Mouse (Mus musculus): ENCODE measurements around the gene Hapln1. TPM values are rescaled to one million over a fixed set of nuclear protein-coding genes. Genes with fewer than 3 reads are reported as not detected.

The Hapln1 gene
- 2.8 and 3.4 TPM in 2 replicates for polyA plus RNA-seq (2015; fragmentation: Nextera tagmentation; extraction: Ambion mirVana)

DNA sequence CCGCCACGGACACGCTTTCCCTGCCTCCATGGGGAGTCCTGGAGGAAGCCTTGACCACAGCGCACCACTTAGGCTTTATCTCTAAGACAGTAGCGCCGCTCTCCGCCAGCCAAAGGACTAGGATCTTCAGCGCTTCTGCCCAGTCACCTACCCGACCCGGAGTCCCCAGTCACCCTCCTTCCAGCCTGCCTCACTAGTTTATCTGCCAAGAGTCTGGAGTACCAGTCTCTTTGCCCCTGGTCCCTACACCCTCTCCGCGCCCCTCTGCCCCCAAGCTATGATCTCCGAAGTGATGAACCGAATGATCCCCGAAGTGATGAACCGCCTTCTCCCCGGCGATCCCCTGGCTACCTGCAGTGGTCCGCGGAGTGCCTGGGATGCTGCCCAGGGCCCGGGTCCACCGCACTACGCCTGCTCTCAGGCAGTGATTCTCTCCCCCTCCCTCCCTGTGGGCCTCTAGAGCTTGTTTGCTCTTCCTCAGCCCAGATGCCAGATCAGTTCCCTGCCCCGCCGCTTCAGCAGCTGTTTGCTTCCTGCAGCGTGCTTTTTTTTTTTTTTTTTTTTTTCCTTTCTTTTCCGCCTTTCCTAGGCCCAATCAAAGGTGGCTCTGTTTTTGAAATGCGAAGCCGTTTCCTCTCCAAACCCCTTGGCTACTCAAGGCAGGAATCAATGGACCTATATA lies at the start of gene Hapln1:
TSS of gene Hapln1 (plus strand) at position 592 of the 682 bp plus-strand sequence.
- under 1% methylated on average over 29 of the region's 29 CpGs for WGBS

DNA sequence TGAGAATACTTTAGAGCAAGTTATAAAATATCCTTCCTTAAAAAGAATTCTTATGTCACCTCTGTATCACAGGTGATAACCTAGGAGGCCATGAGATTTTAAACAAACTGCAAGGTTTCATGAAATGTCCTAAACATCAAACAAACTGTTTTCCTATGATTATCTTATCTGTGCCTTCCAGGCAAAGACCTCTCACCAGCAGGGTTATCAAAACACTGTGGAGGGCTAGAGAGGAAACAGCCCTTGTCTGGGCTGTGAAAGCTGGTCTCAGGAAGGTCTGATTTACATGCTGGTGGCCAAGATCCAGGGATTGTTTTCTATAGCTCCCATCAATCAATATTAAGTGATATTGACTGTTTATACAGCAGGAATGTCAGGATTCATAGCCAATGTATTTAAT lies 46.4 kb upstream of the Hapln1 start:
- ATAC-seq (replicated peaks; ENCODE audit: extremely low read depth, insufficient read depth, low FRiP score) = no peak
- H3K4me1 ChIP-seq (ENCODE audit: control insufficient read depth, insufficient read depth, low read length) = no peaks in the 10 kb centered on the region

More for the DNA sequence above, at the start of gene Hapln1:
- H3K4me3 ChIP-seq (ENCODE audit: low read length) = peak within 1 kb of the TSS; percentile 62
- no peaks in the 10 kb centered on the region for H3K9me3 ChIP-seq (replicated peaks; ENCODE audit: control insufficient read depth, low read length)
- H3K27ac ChIP-seq (ENCODE audit: low read length) = no peak within 1 kb of the TSS
- no peaks in the 10 kb centered on the region for H3K36me3 ChIP-seq (ENCODE audit: control insufficient read depth, insufficient read depth)
- ATAC-seq (replicated peaks; ENCODE audit: extremely low read depth, insufficient read depth, low FRiP score) = peak; percentile 69
- no peaks in the 10 kb centered on the region for H3K27me3 ChIP-seq (ENCODE audit: control insufficient read depth, insufficient read depth, low read length)
- H3K4me2 ChIP-seq (ENCODE audit: low read depth, low read length) = peak within 1 kb of the TSS; percentile 86
- H3K9ac ChIP-seq (ENCODE audit: low read length) = peak within 1 kb of the TSS; percentile 63
- H3K4me1 ChIP-seq (ENCODE audit: control insufficient read depth, insufficient read depth, low read length) = peaks cover 7% of the 10 kb centered on the region

DNA sequence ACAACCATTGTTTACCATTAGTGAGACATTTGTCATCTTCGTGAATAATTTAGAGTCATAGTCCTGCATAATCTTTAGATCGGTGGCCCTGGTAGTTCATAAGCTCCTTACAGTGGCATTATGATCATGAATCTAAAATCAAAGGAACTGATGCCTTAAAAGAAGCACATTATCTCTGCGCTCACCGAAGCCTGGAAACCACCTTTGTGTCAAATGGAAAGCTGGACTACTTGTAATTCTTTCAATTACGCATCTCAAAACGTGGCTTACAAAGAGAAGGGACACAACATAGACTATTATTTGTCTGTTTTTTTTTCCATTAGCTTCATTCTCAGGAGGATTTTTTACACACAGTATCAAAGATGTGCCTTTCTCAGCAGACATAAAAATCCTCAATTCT lies 45.9 kb upstream of the Hapln1 start:
- H3K4me2 ChIP-seq (ENCODE audit: low read depth, low read length) = no peak overlapping the region
- no peak overlapping the region for H3K27ac ChIP-seq (ENCODE audit: low read length)
- H3K9me3 ChIP-seq (replicated peaks; ENCODE audit: control insufficient read depth, low read length) = no peaks in the 10 kb centered on the region
- no peak for ATAC-seq (replicated peaks; ENCODE audit: extremely low read depth, insufficient read depth, low FRiP score)
- H3K36me3 ChIP-seq (ENCODE audit: control insufficient read depth, insufficient read depth) = no peaks in the 10 kb centered on the region
- no peaks in the 10 kb centered on the region for H3K27me3 ChIP-seq (ENCODE audit: control insufficient read depth, insufficient read depth, low read length)
- no peaks in the 10 kb centered on the region for H3K4me1 ChIP-seq (ENCODE audit: control insufficient read depth, insufficient read depth, low read length)
- no peak overlapping the region for H3K9ac ChIP-seq (ENCODE audit: low read length)
- no peak overlapping the region for H3K4me3 ChIP-seq (ENCODE audit: low read length)
- 60% methylated on average over 6 of the region's 6 CpGs for WGBS

More for the DNA sequence above, 46.4 kb upstream of the Hapln1 start:
- H3K36me3 ChIP-seq (ENCODE audit: control insufficient read depth, insufficient read depth) = no peaks in the 10 kb centered on the region
- no peak overlapping the region for H3K27ac ChIP-seq (ENCODE audit: low read length)
- H3K4me2 ChIP-seq (ENCODE audit: low read depth, low read length) = no peak overlapping the region
- H3K9ac ChIP-seq (ENCODE audit: low read length) = no peak overlapping the region
- H3K27me3 ChIP-seq (ENCODE audit: control insufficient read depth, insufficient read depth, low read length) = no peaks in the 10 kb centered on the region
- no peaks in the 10 kb centered on the region for H3K9me3 ChIP-seq (replicated peaks; ENCODE audit: control insufficient read depth, low read length)
- no peak overlapping the region for H3K4me3 ChIP-seq (ENCODE audit: low read length)

- 45% methylated on average over 2 of the region's 2 CpGs for WGBS
- Histone ChIP-seq H3K36me3 (ENCODE audit: control insufficient read depth, insufficient read depth) (no peaks in the 10 kb centered on the region), H3K4me1 (ENCODE audit: control insufficient read depth, insufficient read depth, low read length) (no peaks in the 10 kb centered on the region), H3K27ac (ENCODE audit: low read length) (no peak overlapping the region), H3K27me3 (ENCODE audit: control insufficient read depth, insufficient read depth, low read length) (no peaks in the 10 kb centered on the region), H3K4me3 (ENCODE audit: low read length) (no peak overlapping the region), H3K4me2 (ENCODE audit: low read depth, low read length) (no peak overlapping the region), H3K9me3 (replicated peaks; ENCODE audit: control insufficient read depth, low read length) (no peaks in the 10 kb centered on the region), H3K9ac (ENCODE audit: low read length) (no peak overlapping the region)
- ATAC-seq (replicated peaks; ENCODE audit: extremely low read depth, insufficient read depth, low FRiP score) = no peak; the same call in 1 of the 2 replicates
These were observed 43.0 kb upstream of the Hapln1 start for GRCm38 (mm10) chr13:89496569-89496968.

DNA sequence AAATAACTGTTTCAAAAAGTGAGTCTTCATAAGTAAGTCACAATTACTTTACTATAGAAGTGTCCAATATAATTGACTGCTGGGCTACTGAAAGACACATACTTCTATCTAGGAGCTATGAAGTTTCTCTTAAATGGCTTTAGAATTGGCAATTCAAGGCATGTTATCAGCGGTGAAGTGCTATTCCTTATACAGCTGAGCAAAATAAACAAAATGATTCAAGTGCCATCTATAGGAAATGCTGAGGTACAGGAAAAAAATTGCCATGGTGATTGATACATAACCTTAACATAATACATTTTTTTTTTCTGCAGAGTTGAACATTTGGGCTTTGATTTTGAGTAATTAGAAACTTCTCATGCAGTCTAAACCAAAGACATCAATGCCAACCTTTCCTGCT lies 40.2 kb upstream of the Hapln1 start:
- WGBS = 63% methylated on average over 1 of the region's 1 CpGs

DNA sequence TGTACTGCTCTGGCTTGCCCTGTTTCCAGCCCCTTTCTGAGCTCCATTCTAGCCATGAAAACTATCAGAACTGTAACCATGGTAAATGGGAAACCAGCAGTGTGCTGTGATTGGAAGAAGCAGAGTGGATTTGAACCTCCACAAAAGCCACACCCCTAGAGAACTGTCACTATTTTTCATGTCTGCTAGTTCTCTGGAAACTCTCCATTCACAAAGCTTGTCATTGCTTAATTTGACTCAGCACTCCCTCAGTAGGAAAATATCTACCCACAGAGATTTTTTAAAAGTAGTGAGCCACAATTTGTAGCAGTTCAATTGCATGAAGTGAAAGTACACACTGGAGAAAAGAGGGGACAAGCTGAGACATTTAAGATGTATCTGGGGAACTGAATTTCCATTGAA lies 18.1 kb upstream of the Hapln1 start:
- no peak overlapping the region for H3K27ac ChIP-seq (ENCODE audit: low read length)
- H3K4me2 ChIP-seq (ENCODE audit: low read depth, low read length) = no peak overlapping the region
- no peak overlapping the region for H3K4me3 ChIP-seq (ENCODE audit: low read length)
- H3K9me3 ChIP-seq (replicated peaks; ENCODE audit: control insufficient read depth, low read length) = no peaks in the 10 kb centered on the region
- no peaks in the 10 kb centered on the region for H3K27me3 ChIP-seq (ENCODE audit: control insufficient read depth, insufficient read depth, low read length)
- H3K4me1 ChIP-seq (ENCODE audit: control insufficient read depth, insufficient read depth, low read length) = no peaks in the 10 kb centered on the region
- ATAC-seq (replicated peaks; ENCODE audit: extremely low read depth, insufficient read depth, low FRiP score) = no peak
- H3K36me3 ChIP-seq (ENCODE audit: control insufficient read depth, insufficient read depth) = no peaks in the 10 kb centered on the region
- no peak overlapping the region for H3K9ac ChIP-seq (ENCODE audit: low read length)

More for the DNA sequence above, 40.2 kb upstream of the Hapln1 start:
- H3K4me1 ChIP-seq (ENCODE audit: control insufficient read depth, insufficient read depth, low read length) = no peaks in the 10 kb centered on the region
- no peak overlapping the region for H3K4me3 ChIP-seq (ENCODE audit: low read length)
- no peaks in the 10 kb centered on the region for H3K36me3 ChIP-seq (ENCODE audit: control insufficient read depth, insufficient read depth)
- H3K27ac ChIP-seq (ENCODE audit: low read length) = no peak overlapping the region
- H3K9me3 ChIP-seq (replicated peaks; ENCODE audit: control insufficient read depth, low read length) = no peaks in the 10 kb centered on the region
- H3K27me3 ChIP-seq (ENCODE audit: control insufficient read depth, insufficient read depth, low read length) = no peaks in the 10 kb centered on the region
- no peak overlapping the region for H3K4me2 ChIP-seq (ENCODE audit: low read depth, low read length)
- no peak for ATAC-seq (replicated peaks; ENCODE audit: extremely low read depth, insufficient read depth, low FRiP score)
- H3K9ac ChIP-seq (ENCODE audit: low read length) = no peak overlapping the region

GRCm38 (mm10) chr13:89528716-89529115 lies 10.9 kb upstream of the Hapln1 start:
- H3K36me3 ChIP-seq (ENCODE audit: control insufficient read depth, insufficient read depth) = no peaks in the 10 kb centered on the region
- H3K9me3 ChIP-seq (replicated peaks; ENCODE audit: control insufficient read depth, low read length) = no peaks in the 10 kb centered on the region
- H3K27me3 ChIP-seq (ENCODE audit: control insufficient read depth, insufficient read depth, low read length) = no peaks in the 10 kb centered on the region
- WGBS = 41% methylated on average over 1 of the region's 1 CpGs
- no peak overlapping the region for H3K4me2 ChIP-seq (ENCODE audit: low read depth, low read length)
- no peak overlapping the region for H3K9ac ChIP-seq (ENCODE audit: low read length)
- H3K4me1 ChIP-seq (ENCODE audit: control insufficient read depth, insufficient read depth, low read length) = no peaks in the 10 kb centered on the region
- H3K27ac ChIP-seq (ENCODE audit: low read length) = no peak overlapping the region
- no peak overlapping the region for H3K4me3 ChIP-seq (ENCODE audit: low read length)
- no peak for ATAC-seq (replicated peaks; ENCODE audit: extremely low read depth, insufficient read depth, low FRiP score)

- no peak overlapping the region for H3K4me3 ChIP-seq (ENCODE audit: low read length)
- no peaks in the 10 kb centered on the region for H3K27me3 ChIP-seq (ENCODE audit: control insufficient read depth, insufficient read depth, low read length)
- 81% methylated on average over 2 of the region's 2 CpGs for WGBS
- H3K9me3 ChIP-seq (replicated peaks; ENCODE audit: control insufficient read depth, low read length) = no peaks in the 10 kb centered on the region
- no peak overlapping the region for H3K9ac ChIP-seq (ENCODE audit: low read length)
- no peaks in the 10 kb centered on the region for H3K36me3 ChIP-seq (ENCODE audit: control insufficient read depth, insufficient read depth)
- H3K27ac ChIP-seq (ENCODE audit: low read length) = no peak overlapping the region
- no peak overlapping the region for H3K4me2 ChIP-seq (ENCODE audit: low read depth, low read length)
- no peak for ATAC-seq (replicated peaks; ENCODE audit: extremely low read depth, insufficient read depth, low FRiP score)
- no peaks in the 10 kb centered on the region for H3K4me1 ChIP-seq (ENCODE audit: control insufficient read depth, insufficient read depth, low read length)
These were observed 9.2 kb upstream of the Hapln1 start for GRCm38 (mm10) chr13:89530386-89530785.

- H3K9me3 ChIP-seq (replicated peaks; ENCODE audit: control insufficient read depth, low read length) = no peaks in the 10 kb centered on the region
- no peaks in the 10 kb centered on the region for H3K36me3 ChIP-seq (ENCODE audit: control insufficient read depth, insufficient read depth)
- H3K9ac ChIP-seq (ENCODE audit: low read length) = peak overlapping the region; percentile 63; the same call in 1 of the 2 replicates
- no peaks in the 10 kb centered on the region for H3K27me3 ChIP-seq (ENCODE audit: control insufficient read depth, insufficient read depth, low read length)
- WGBS = 11% methylated on average over 11 of the region's 11 CpGs
- peak overlapping the region; percentile 86 for H3K4me2 ChIP-seq (ENCODE audit: low read depth, low read length)
- no peak overlapping the region for H3K27ac ChIP-seq (ENCODE audit: low read length)
- peaks cover 7% of the 10 kb centered on the region for H3K4me1 ChIP-seq (ENCODE audit: control insufficient read depth, insufficient read depth, low read length)
- ATAC-seq (replicated peaks; ENCODE audit: extremely low read depth, insufficient read depth, low FRiP score) = 0 out of 2 replicates have a peak, but pooled peaks have one; percentile 23
- H3K4me3 ChIP-seq (ENCODE audit: low read length) = peak overlapping the region; percentile 62
These were observed 280 bp downstream of the Hapln1 start for GRCm38 (mm10) chr13:89539887-89540264.
